Mouse (Mus musculus) cerebellum, postnatal 14 days (tissue): Measurements from ENCODE around the gene Kdelr2.

Experiments used
- DNase-seq, 2 experiments: peaks; one replicate each; pipeline ENCODE4 v3.0.0; 2021; ENCODE audit warnings: mixed read lengths in 2 of 2

The Kdelr2 gene

GRCm38 (mm10) chr5:143404148-143404930, 701 bp downstream of the Kdelr2 start:
- no peak for DNase-seq

GRCm38 (mm10) chr5:143405200-143405599, 1.6 kb downstream of the Kdelr2 start:
- DNase-seq = no peak

GRCm38 (mm10) chr5:143406548-143406947, 2.9 kb downstream of the Kdelr2 start:
- no peak for DNase-seq

GRCm38 (mm10) chr5:143409239-143409638, 5.6 kb downstream of the Kdelr2 start:
- no peak for DNase-seq

GRCm38 (mm10) chr5:143410841-143411395, 7.3 kb downstream of the Kdelr2 start:
- DNase-seq = no peak

- DNase-seq = no peak
These were observed 17.8 kb downstream of the Kdelr2 start for GRCm38 (mm10) chr5:143421484-143421883.

GRCm38 (mm10) chr5:143422990-143423389, 19.4 kb downstream of the Kdelr2 start:
- DNase-seq = no peak

GRCm38 (mm10) chr5:143423899-143424519, 20.4 kb downstream of the Kdelr2 start:
- DNase-seq = peak; percentile 77 to 82

GRCm38 (mm10) chr5:143434421-143434820, 30.8 kb downstream of the Kdelr2 start:
- peak; percentile 66 to 81 for DNase-seq

GRCm38 (mm10) chr5:143441298-143441697, 37.7 kb downstream of the Kdelr2 start:
- DNase-seq = no peak

- no peak for DNase-seq
These were observed 38.1 kb downstream of the Kdelr2 start for GRCm38 (mm10) chr5:143441753-143442152.

GRCm38 (mm10) chr5:143463671-143464070, 60.0 kb downstream of the Kdelr2 start:
- DNase-seq = no peak

- DNase-seq = peak; percentile 92 to 94
These were observed 60.6 kb downstream of the Kdelr2 start, which contains the start of gene Daglb for GRCm38 (mm10) chr5:143464100-143464756. Gene Daglb (plus strand): TSS chr5:143464584.

GRCm38 (mm10) chr5:143464757-143465118, 61.1 kb downstream of the Kdelr2 start:
- no peak for DNase-seq

- DNase-seq = peak in 1 of 2 experiments; percentile 20
These were observed 61.8 kb downstream of the Kdelr2 start for GRCm38 (mm10) chr5:143465156-143466085.

GRCm38 (mm10) chr5:143466891-143467669, 63.4 kb downstream of the Kdelr2 start:
- DNase-seq = no peak

GRCm38 (mm10) chr5:143467931-143468330, 64.3 kb downstream of the Kdelr2 start:
- DNase-seq = no peak

- DNase-seq = no peak
These were observed 66.0 kb downstream of the Kdelr2 start for GRCm38 (mm10) chr5:143469628-143470027.

GRCm38 (mm10) chr5:143470421-143471164, 67.0 kb downstream of the Kdelr2 start:
- peak; percentile 83 to 86 for DNase-seq

GRCm38 (mm10) chr5:143471165-143471546, 67.5 kb downstream of the Kdelr2 start:
- DNase-seq = no peak
